Mouse (Mus musculus) midbrain, embryonic 15.5 days (tissue): Measurements from ENCODE around the gene 2010111I01Rik. TPM values are rescaled to one million over a fixed set of nuclear protein-coding genes. Genes with fewer than 3 reads are reported as not detected.

ENCODE experiments used
- ATAC-seq: fragments of 200-750 bp; cut with Nextera tagmentation; replicated peaks from 2 replicates; pipeline ENCODE4 v1.8.0; 2017; ENCODE audit warnings: moderate TSS enrichment
- H3K27ac ChIP-seq: fragments of 300-500 bp; sonication (generic); 2 replicates; pipeline ENCODE4 v1.5.1; 2015; ENCODE audit warnings: mild to moderate bottlenecking, inconsistent platforms
- H3K27me3 ChIP-seq: fragments of 300-500 bp; sonication (generic); replicated peaks from 2 replicates; pipeline ENCODE4 v1.6.1; 2015; ENCODE audit warnings: inconsistent platforms
- H3K36me3 ChIP-seq: fragments of 300-500 bp; sonication (generic); replicated peaks from 2 replicates; pipeline ENCODE4 v1.6.1; 2015; ENCODE audit warnings: inconsistent platforms
- H3K4me1 ChIP-seq: fragments of 300-500 bp; sonication (generic); 2 replicates; pipeline ENCODE4 v1.6.1; 2015; ENCODE audit warnings: inconsistent platforms
- H3K4me2 ChIP-seq: fragments of 300-500 bp; sonication (generic); 2 replicates; pipeline ENCODE4 v1.6.1; 2015; ENCODE audit warnings: inconsistent platforms, mild to moderate bottlenecking, moderate library complexity
- H3K4me3 ChIP-seq: fragments of 300-500 bp; sonication (generic); 2 replicates; pipeline ENCODE4 v1.5.1; 2015; ENCODE audit warnings: mild to moderate bottlenecking, inconsistent platforms
- H3K9ac ChIP-seq: fragments of 300-500 bp; sonication (generic); 2 replicates; pipeline ENCODE4 v1.6.1; 2015; ENCODE audit warnings: mild to moderate bottlenecking, inconsistent platforms
- H3K9me3 ChIP-seq: fragments of 300-500 bp; sonication (generic); 2 replicates; pipeline ENCODE4 v1.6.1; 2016; ENCODE audit warnings: inconsistent platforms
- WGBS: fragments of 180-500 bp; shearing (Covaris S2); methylation state at CpG from one replicate; pipeline ENCODE4 v1.1.7; 2015; ENCODE audit warnings: mixed read lengths; 5-methylcytosine and 5-hydroxymethylcytosine counted together
- polyA plus RNA-seq: library from polyadenylated mRNA; unstranded; fragments of >200 nt; fragmentation: Nextera tagmentation; extraction: Ambion mirVana; gene quantifications from 2 replicates; pipeline ENCODE4 v1.2.1, GENCODE M21; 2015

Gene 2010111I01Rik
- polyA plus RNA-seq, 1 experiment from 2014 or later: 29.0 TPM

GRCm38 (mm10) chr13:63260133-63260532 lies 295.4 kb downstream of the 2010111I01Rik start:
- H3K36me3 ChIP-seq: no peaks in the 10 kb centered on the region
- H3K4me1 ChIP-seq: peaks cover 13% of the 10 kb centered on the region
- no peaks in the 10 kb centered on the region for H3K9me3 ChIP-seq
- H3K4me2 ChIP-seq: no peak overlapping the region
- H3K27ac ChIP-seq: peak overlapping the region; percentile 36; the same call in 1 of the 2 replicates
- ATAC-seq: 0 out of 2 replicates have a peak, but pooled peaks have one; percentile 3
- no peak overlapping the region for H3K4me3 ChIP-seq
- H3K9ac ChIP-seq: no peak overlapping the region
- WGBS: 9% methylated on average over 4 of the region's 4 CpGs
- no peaks in the 10 kb centered on the region for H3K27me3 ChIP-seq

GRCm38 (mm10) chr13:63260753-63261631 lies 296.3 kb downstream of the 2010111I01Rik start:
- no peaks in the 10 kb centered on the region for H3K27me3 ChIP-seq
- peak; percentile 69 for ATAC-seq
- 61% methylated on average over 18 of the region's 18 CpGs for WGBS
- H3K4me1 ChIP-seq: peaks cover 13% of the 10 kb centered on the region
- H3K4me3 ChIP-seq: no peak overlapping the region
- peak overlapping the region; percentile 36; the same call in 1 of the 2 replicates for H3K27ac ChIP-seq
- no peaks in the 10 kb centered on the region for H3K9me3 ChIP-seq
- H3K4me2 ChIP-seq: no peak overlapping the region
- H3K9ac ChIP-seq: no peak overlapping the region
- H3K36me3 ChIP-seq: no peaks in the 10 kb centered on the region

- no peak overlapping the region for H3K4me3 ChIP-seq
- no peaks in the 10 kb centered on the region for H3K27me3 ChIP-seq
- 94% methylated on average over 3 of the region's 3 CpGs for WGBS
- no peaks in the 10 kb centered on the region for H3K9me3 ChIP-seq
- H3K4me2 ChIP-seq: no peak overlapping the region
- H3K36me3 ChIP-seq: no peaks in the 10 kb centered on the region
- peaks cover 13% of the 10 kb centered on the region for H3K4me1 ChIP-seq
- H3K27ac ChIP-seq: no peak overlapping the region
- no peak for ATAC-seq
- no peak overlapping the region for H3K9ac ChIP-seq
Measured at GRCm38 (mm10) chr13:63261676-63262075, 297.0 kb downstream of the 2010111I01Rik start.

GRCm38 (mm10) chr13:63262168-63262957 lies 297.7 kb downstream of the 2010111I01Rik start:
- 91% methylated on average over 1 of the region's 1 CpGs for WGBS
- no peak overlapping the region for H3K9ac ChIP-seq
- no peaks in the 10 kb centered on the region for H3K27me3 ChIP-seq
- no peaks in the 10 kb centered on the region for H3K9me3 ChIP-seq
- no peaks in the 10 kb centered on the region for H3K36me3 ChIP-seq
- H3K4me2 ChIP-seq: no peak overlapping the region
- H3K4me1 ChIP-seq: peaks cover 13% of the 10 kb centered on the region
- H3K27ac ChIP-seq: no peak overlapping the region
- H3K4me3 ChIP-seq: no peak overlapping the region
- ATAC-seq: no peak

- Histone ChIP-seq H3K9ac (no peak overlapping the region), H3K4me3 (no peak overlapping the region), H3K27me3 (peaks cover 12% of the 10 kb centered on the region; the same call in 1 of the 2 replicates), H3K9me3 (no peaks in the 10 kb centered on the region), H3K4me2 (no peak overlapping the region), H3K36me3 (no peaks in the 10 kb centered on the region), H3K4me1 (peaks cover 17% of the 10 kb centered on the region), H3K27ac (no peak overlapping the region)
- ATAC-seq: no peak
- WGBS: 91% methylated on average over 4 of the region's 4 CpGs
Measured at GRCm38 (mm10) chr13:63268371-63268770, 303.7 kb downstream of the 2010111I01Rik start.

GRCm38 (mm10) chr13:63268776-63269175 lies 304.1 kb downstream of the 2010111I01Rik start:
- Histone ChIP-seq H3K36me3 (no peaks in the 10 kb centered on the region), H3K9me3 (no peaks in the 10 kb centered on the region), H3K4me1 (peaks cover 17% of the 10 kb centered on the region), H3K27me3 (peaks cover 12% of the 10 kb centered on the region; the same call in 1 of the 2 replicates), H3K27ac (no peak overlapping the region), H3K4me2 (no peak overlapping the region), H3K4me3 (no peak overlapping the region), H3K9ac (no peak overlapping the region)
- WGBS: 88% methylated on average over 1 of the region's 1 CpGs
- ATAC-seq: no peak

- WGBS: 55% methylated on average over 5 of the region's 5 CpGs
- no peak overlapping the region for H3K27ac ChIP-seq
Measured at GRCm38 (mm10) chr13:63270191-63270590, 305.5 kb downstream of the 2010111I01Rik start.

GRCm38 (mm10) chr13:63272017-63272601 lies 307.4 kb downstream of the 2010111I01Rik start:
- ATAC-seq: 0 out of 2 replicates have a peak, but pooled peaks have one; percentile 31

More at GRCm38 (mm10) chr13:63270191-63270590, 305.5 kb downstream of the 2010111I01Rik start:
- no peak for ATAC-seq
- H3K9me3 ChIP-seq: no peaks in the 10 kb centered on the region
- H3K36me3 ChIP-seq: no peaks in the 10 kb centered on the region
- H3K4me3 ChIP-seq: no peak overlapping the region
- peaks cover 12% of the 10 kb centered on the region; the same call in 1 of the 2 replicates for H3K27me3 ChIP-seq
- no peak overlapping the region for H3K4me2 ChIP-seq
- no peak overlapping the region for H3K9ac ChIP-seq
- H3K4me1 ChIP-seq: peaks cover 17% of the 10 kb centered on the region

GRCm38 (mm10) chr13:63272602-63273229 lies 308.0 kb downstream of the 2010111I01Rik start:
- 2% methylated on average over 27 of the region's 27 CpGs for WGBS

More at GRCm38 (mm10) chr13:63272017-63272601, 307.4 kb downstream of the 2010111I01Rik start:
- peak overlapping the region; percentile 34 for H3K9ac ChIP-seq
- H3K36me3 ChIP-seq: no peaks in the 10 kb centered on the region
- H3K27me3 ChIP-seq: peaks cover 12% of the 10 kb centered on the region; the same call in 1 of the 2 replicates
- peak overlapping the region; percentile 74 for H3K4me2 ChIP-seq
- peaks cover 17% of the 10 kb centered on the region for H3K4me1 ChIP-seq
- 8% methylated on average over 16 of the region's 16 CpGs for WGBS
- H3K4me3 ChIP-seq: peak overlapping the region; percentile 44
- no peaks in the 10 kb centered on the region for H3K9me3 ChIP-seq
- no peak overlapping the region for H3K27ac ChIP-seq

GRCm38 (mm10) chr13:63273859-63274258 lies 309.2 kb downstream of the 2010111I01Rik start:
- WGBS: 33% methylated on average over 2 of the region's 2 CpGs
- Histone ChIP-seq H3K4me3 (no peak overlapping the region), H3K4me2 (peak overlapping the region; percentile 10; the same call in 1 of the 2 replicates), H3K27me3 (peaks cover 12% of the 10 kb centered on the region; the same call in 1 of the 2 replicates), H3K9me3 (no peaks in the 10 kb centered on the region), H3K9ac (no peak overlapping the region), H3K27ac (no peak overlapping the region), H3K4me1 (peaks cover 22% of the 10 kb centered on the region), H3K36me3 (no peaks in the 10 kb centered on the region)
- no peak for ATAC-seq

More at GRCm38 (mm10) chr13:63272602-63273229, 308.0 kb downstream of the 2010111I01Rik start:
- ATAC-seq: peak; percentile 85
- H3K4me3 ChIP-seq: peak overlapping the region; percentile 44
- peaks cover 12% of the 10 kb centered on the region; the same call in 1 of the 2 replicates for H3K27me3 ChIP-seq
- peak overlapping the region; percentile 74 for H3K4me2 ChIP-seq
- no peaks in the 10 kb centered on the region for H3K9me3 ChIP-seq
- peak overlapping the region; percentile 41; the same call in 1 of the 2 replicates for H3K27ac ChIP-seq
- H3K9ac ChIP-seq: peak overlapping the region; percentile 34
- H3K36me3 ChIP-seq: no peaks in the 10 kb centered on the region
- H3K4me1 ChIP-seq: peaks cover 17% of the 10 kb centered on the region

- no peak for ATAC-seq
- H3K4me1 ChIP-seq: peaks cover 26% of the 10 kb centered on the region
- H3K4me2 ChIP-seq: 0 out of 2 replicates have a peak overlapping the region, but pooled peaks have one; percentile 10
- H3K9me3 ChIP-seq: no peaks in the 10 kb centered on the region
- no peak overlapping the region for H3K27ac ChIP-seq
- no peak overlapping the region for H3K9ac ChIP-seq
- peaks cover 11% of the 10 kb centered on the region; the same call in 1 of the 2 replicates for H3K27me3 ChIP-seq
- H3K4me3 ChIP-seq: no peak overlapping the region
- WGBS: 82% methylated on average over 10 of the region's 10 CpGs
- no peaks in the 10 kb centered on the region for H3K36me3 ChIP-seq
Measured at GRCm38 (mm10) chr13:63274488-63275166, 309.9 kb downstream of the 2010111I01Rik start.
